In the genomic region with DNA sequence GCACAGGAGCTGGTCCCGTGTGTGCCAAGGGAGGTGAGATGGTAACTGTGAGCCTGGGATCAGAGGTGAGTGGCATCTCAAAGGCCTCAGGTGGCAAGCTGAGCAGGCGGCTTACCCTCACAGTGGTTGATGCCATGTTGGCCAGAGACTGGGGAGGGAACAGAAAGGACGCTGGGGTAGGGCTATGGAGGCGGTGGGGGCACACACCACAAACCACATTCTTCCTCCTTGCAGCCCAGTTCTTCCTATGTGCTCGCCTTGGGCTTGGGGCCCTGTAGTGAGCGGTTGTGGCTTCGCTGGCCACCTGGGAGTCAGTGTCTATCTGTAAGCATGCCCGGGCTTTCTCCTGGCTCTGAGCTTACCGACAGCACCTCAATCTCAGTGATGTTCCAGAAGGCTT, we compare ENCODE assay signal across 25 mouse cellular contexts. TPM values are rescaled to one million over a fixed set of nuclear protein-coding genes. Genes with fewer than 3 reads are reported as not detected.
DNase-seq lines count a peak whose midpoint lies in the region; ATAC-seq and TF ChIP-seq lines count a peak whose summit lies in the region.
"Had no signal": no experiment of that assay in that cellular context is flagged by ENCODE, and none has a peak within 500 bp of the region (broad histone marks: within the 10 kb centered on the region; RNA-seq: fewer than 3 reads in every experiment).

No protein-coding gene starts in this region.

- peaks cover 56% of the 10 kb centered on the region for H3K36me3 ChIP-seq in midbrain, embryonic 10.5 days

- no peaks in the 10 kb centered on the region for H3K9me3 ChIP-seq in midbrain, embryonic 10.5 days (replicated peaks)
- H3K9me3 ChIP-seq: forebrain, embryonic 10.5 days; heart, embryonic 10.5 days; hindbrain, embryonic 12.5 days; liver, embryonic 15.5 days; neural tube, embryonic 12.5 days had no signal

- WGBS in midbrain, embryonic 10.5 days = 89% methylated on average over 9 of the region's 9 CpGs

- ATAC-seq in granulocyte monocyte progenitor cell, adult 5-6 weeks (replicated peaks; ENCODE audit: poor library complexity, severe bottlenecking) = peak; percentile 79

- no peak for DNase-seq in gastrocnemius, adult 2 months
- DNase-seq in gastrocnemius, postnatal 10 days = no peak
- peak; percentile 1 for DNase-seq in right cerebral cortex, postnatal 4 days
- no peak for DNase-seq in right cerebral cortex, postnatal 25 days
- peak; percentile 33 to 67 for DNase-seq in spleen, postnatal 4 days (ENCODE audit: low spot score in 2 of 2)
- no peak for DNase-seq in left cerebral cortex, adult 18-20 months (ENCODE audit: low spot score in 2 of 2)
- no peak for DNase-seq in midbrain, embryonic 10.5 days (ENCODE audit: low spot score)
- DNase-seq: gastrocnemius, postnatal 36 days; kidney, adult 2 months; kidney, postnatal 4 days; lung, postnatal 10 days; thymus, postnatal 25 days had no signal

- peak overlapping the region; percentile 72 for H3K4me3 ChIP-seq in gastrocnemius, adult 2 months
- no peak overlapping the region for H3K4me3 ChIP-seq in midbrain, embryonic 10.5 days
- H3K4me3 ChIP-seq: forebrain, embryonic 10.5 days; heart, embryonic 10.5 days; hindbrain, embryonic 12.5 days; liver, embryonic 15.5 days; neural tube, embryonic 12.5 days had no signal

- H3K4me1 ChIP-seq in midbrain, embryonic 10.5 days = peaks cover 12% of the 10 kb centered on the region

- intact Hi-C loops in gastrocnemius, adult 2 months (cut with DNase I) = loop anchor here (5.0 kb wide), 3 partner anchors 68 to 148 kb away; a partner anchor contains a TSS

- no peak for TF ChIP-seq CTCF in gastrocnemius, adult 2 months (IDR thresholded peaks at IDR 0.05)

- H3K27me3 ChIP-seq in midbrain, embryonic 10.5 days (ENCODE audit: low read depth, poor library complexity, severe bottlenecking) = peaks cover 25% of the 10 kb centered on the region
- H3K27me3 ChIP-seq: liver, embryonic 15.5 days; neural tube, embryonic 12.5 days had no signal

- peak overlapping the region; percentile 40; the same call in 1 of the 2 replicates for H3K27ac ChIP-seq in gastrocnemius, adult 2 months
- no peak overlapping the region for H3K27ac ChIP-seq in midbrain, embryonic 10.5 days (replicated peaks)
- H3K27ac ChIP-seq: forebrain, embryonic 10.5 days; heart, embryonic 10.5 days; hindbrain, embryonic 12.5 days; neural tube, embryonic 12.5 days had no signal

RNA-seq across cellular contexts. Expression of a gene that starts 13.7 kb away (rescaled TPM):
- total RNA-seq in gastrocnemius, adult 2 months (2021) = 10 to 100 TPM; 13.4 to 17.9 TPM
- 10 to 100 TPM; 18.2 to 18.4 TPM for total RNA-seq in gastrocnemius, postnatal 10 days (2021)
- 10.7 and 27.1 TPM in 2 replicates for total RNA-seq in granulocyte monocyte progenitor cell, adult 5-6 weeks (2014; fragmentation: Nextera tagmentation)
- total RNA-seq in granulocyte monocyte progenitor cell, adult 5-6 weeks (2017) = 6.1 and 6.2 TPM in 2 replicates
- total RNA-seq in left cerebral cortex, adult 18-20 months (2021) = 1 to 10 TPM; 7.6 to 8.2 TPM
- polyA plus RNA-seq in midbrain, embryonic 10.5 days (2016; fragmentation: Nextera tagmentation; extraction: Ambion mirVana) = 4.7 and 7.0 TPM in 2 replicates

RNA-seq across cellular contexts. Expression of a gene that starts 15.3 kb away (rescaled TPM):
- not detected for total RNA-seq in gastrocnemius, adult 2 months (2021)
- total RNA-seq in gastrocnemius, postnatal 10 days (2021) = not detected
- not detected in 2 replicates for total RNA-seq in granulocyte monocyte progenitor cell, adult 5-6 weeks (2014; fragmentation: Nextera tagmentation)
- not detected in 2 replicates for total RNA-seq in granulocyte monocyte progenitor cell, adult 5-6 weeks (2017)
- total RNA-seq in left cerebral cortex, adult 18-20 months (2021) = not detected
- polyA plus RNA-seq in midbrain, embryonic 10.5 days (2016; fragmentation: Nextera tagmentation; extraction: Ambion mirVana) = not detected in 2 replicates
- total RNA-seq: adrenal gland, postnatal 4 days; gastrocnemius, postnatal 36 days; layer of hippocampus, postnatal 10 days; left cerebral cortex, postnatal 14 days had no signal
- polyA plus RNA-seq: forebrain, embryonic 10.5 days; heart, embryonic 10.5 days; heart, postnatal 0 days; hindbrain, embryonic 12.5 days; kidney, adult 2 months; neural tube, embryonic 12.5 days had no signal

RNA-seq across cellular contexts. Expression of a gene that starts 27.9 kb away (rescaled TPM):
- not detected for total RNA-seq in gastrocnemius, adult 2 months (2021)
- not detected for total RNA-seq in gastrocnemius, postnatal 10 days (2021)
- not detected in 2 replicates for total RNA-seq in granulocyte monocyte progenitor cell, adult 5-6 weeks (2014; fragmentation: Nextera tagmentation)
- not detected in 2 replicates for total RNA-seq in granulocyte monocyte progenitor cell, adult 5-6 weeks (2017)
- not detected for total RNA-seq in left cerebral cortex, adult 18-20 months (2021)
- 0.31 and 0.37 TPM in 2 replicates for polyA plus RNA-seq in midbrain, embryonic 10.5 days (2016; fragmentation: Nextera tagmentation; extraction: Ambion mirVana)
- total RNA-seq: adrenal gland, postnatal 4 days; gastrocnemius, postnatal 36 days; layer of hippocampus, postnatal 10 days; left cerebral cortex, postnatal 14 days had no signal
- polyA plus RNA-seq: limb, embryonic 14.5 days; liver, embryonic 15.5 days; small intestine, adult 2 months; testis, adult 2 months had no signal

Comparison
In these comparisons a context has a peak if more than half of its experiments do, and no peak if none do; other contexts are left out.
1. DNase-seq: peak in right cerebral cortex, postnatal 4 days (single experiment) and spleen, postnatal 4 days (2 of 2); none in gastrocnemius, adult 2 months (single experiment), gastrocnemius, postnatal 10 days (single experiment), right cerebral cortex, postnatal 25 days (single experiment), left cerebral cortex, adult 18-20 months (0 of 2) and midbrain, embryonic 10.5 days (single experiment).